Mouse (Mus musculus) olfactory bulb, adult 2 months (tissue): Measurements from ENCODE around the gene Csnk1g2.
A peak's percentile ranks its signal among the peaks of the same experiment; 100 is the strongest.

ENCODE experiments used
- CTCF ChIP-seq: fragments of 200-500 bp; IDR thresholded peaks from 2 replicates; pipeline ENCODE4 v1.5.1; 2012; ENCODE audit warnings: low read depth, mild to moderate bottlenecking, low read length, moderate library complexity; ENCODE audit not compliant: insufficient read depth
- POLR2A ChIP-seq: fragments of 200-500 bp; IDR thresholded peaks from 2 replicates; pipeline ENCODE4 v1.6.1; 2012; ENCODE audit warnings: mild to moderate bottlenecking, low read depth, low read length, moderate library complexity; ENCODE audit not compliant: insufficient read depth

DNA sequence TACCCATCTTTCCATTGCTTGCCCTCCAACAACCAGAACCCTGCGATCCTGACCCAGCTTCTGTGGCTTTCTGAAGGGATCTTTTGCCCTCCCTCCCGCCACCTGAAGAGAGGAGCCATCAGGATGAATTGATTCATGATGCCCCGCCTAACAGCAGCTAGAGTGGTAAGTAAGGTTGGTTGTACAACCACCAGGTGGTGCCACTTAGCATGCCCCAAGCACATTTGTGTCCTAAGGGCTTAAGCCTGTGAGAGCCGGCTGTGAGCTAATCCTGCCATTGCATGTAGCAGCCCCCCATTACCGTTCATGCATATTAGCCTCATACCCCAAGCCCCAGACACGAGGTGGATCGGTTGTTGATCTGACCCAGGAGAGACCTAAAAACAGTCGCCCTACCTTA lies 43.7 kb upstream of the Csnk1g2 start:
- TF ChIP-seq POLR2A (no peak), CTCF (peak; percentile 40)
